Mouse (Mus musculus): ENCODE results near the gene Fam198b.

Fam198b gene

DNA sequence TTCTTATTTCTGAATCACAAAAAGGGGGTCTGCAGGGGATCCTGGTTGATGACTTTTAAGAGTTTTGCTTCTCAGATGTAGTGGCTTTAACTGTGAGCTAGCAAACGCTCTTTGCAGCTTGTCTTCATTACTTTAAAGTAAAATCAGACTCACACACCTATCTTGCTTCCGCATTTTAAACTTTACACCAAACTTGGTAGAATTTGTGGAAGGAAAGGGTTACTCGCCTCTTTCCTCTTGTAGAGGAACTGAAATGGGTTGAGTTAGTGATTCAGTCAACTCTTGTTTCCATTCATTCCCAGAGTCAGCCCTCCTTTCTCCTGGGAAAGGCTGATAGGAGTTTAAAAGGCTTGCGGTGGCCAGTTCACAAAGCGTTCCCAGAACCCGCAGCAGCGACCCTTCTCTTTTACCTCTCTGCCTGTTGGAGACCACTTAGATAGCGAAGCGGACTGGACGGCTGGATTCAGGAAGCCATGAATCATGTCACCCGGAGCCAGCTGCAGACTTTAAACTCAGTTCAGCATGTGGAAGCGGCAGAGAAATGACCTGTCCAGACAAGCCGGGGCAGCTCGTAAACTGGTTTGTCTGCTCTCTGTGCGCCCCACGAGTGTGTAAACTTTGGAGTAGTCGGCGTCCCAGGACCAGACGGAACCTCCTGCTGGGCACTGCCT lies 1.5 kb downstream of the Fam198b start:
- WGBS = 65% methylated on average over 19 of the region's 19 CpGs

DNA sequence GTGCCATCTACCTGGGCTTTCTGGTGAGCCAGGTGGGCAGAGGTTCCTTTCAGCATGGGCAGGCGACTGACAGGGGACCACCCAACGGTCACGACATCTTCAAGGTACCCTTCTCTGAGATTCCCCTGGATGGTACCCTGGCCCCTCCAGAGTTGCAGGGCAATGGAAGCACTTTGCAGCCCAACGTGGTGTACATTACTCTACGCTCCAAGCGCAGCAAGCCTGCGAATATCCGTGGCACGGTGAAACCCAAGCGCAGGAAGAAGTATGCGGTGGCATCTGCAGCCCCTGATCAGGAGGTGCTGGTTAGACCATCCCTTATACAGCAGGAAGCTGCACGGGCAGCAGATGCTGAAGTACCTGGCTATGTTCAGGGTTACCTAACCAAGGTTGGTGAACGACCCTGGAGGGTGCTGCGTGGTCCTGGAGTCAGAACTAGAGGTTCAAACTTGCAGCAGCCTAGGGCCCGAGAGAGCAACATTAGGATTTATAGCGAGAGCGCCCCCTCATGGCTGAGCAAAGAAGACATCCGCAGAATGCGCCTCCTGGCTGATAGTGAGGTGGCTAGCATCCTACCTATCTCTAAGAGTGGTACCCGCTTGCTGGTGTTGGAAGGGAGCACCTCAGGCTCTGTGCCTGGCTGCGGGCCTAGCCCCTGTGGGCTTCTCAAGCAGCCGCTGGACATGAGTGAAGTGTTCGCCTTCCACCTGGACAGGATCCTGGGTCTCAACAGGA lies 2.2 kb downstream of the Fam198b start:
- WGBS = 83% methylated on average over 23 of the region's 23 CpGs

DNA sequence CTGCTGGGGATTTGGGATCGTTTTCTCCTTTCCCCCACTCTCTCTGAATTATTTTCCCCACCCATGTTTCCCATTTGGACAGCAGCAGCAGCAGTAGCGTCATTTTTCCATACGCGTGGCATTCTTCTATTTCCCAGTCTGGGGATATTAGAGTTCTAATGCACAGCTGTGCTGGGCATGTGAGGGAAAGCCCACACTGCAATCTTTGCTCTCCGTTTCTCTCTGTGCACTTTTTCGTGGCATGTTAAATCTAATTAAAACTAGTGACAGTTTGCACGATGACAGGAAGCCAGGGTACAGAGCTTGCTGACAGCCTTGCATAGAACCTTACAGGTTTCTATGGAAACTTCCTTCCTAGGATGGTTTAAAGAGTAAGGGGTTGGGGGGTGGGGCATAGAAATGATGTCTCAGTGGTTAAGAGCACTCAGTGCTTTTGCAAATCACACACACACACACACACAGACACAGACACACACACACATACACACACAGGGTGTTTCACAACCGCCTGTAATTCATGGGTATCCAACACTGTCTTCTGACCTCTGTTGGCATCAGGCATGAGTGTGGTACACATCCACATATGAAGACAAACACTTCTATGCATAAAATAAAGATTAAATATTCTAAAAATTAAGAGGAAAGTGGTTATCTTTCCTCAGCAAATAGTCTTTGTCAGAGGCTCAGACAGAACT lies 3.0 kb downstream of the Fam198b start:
- WGBS = 34% methylated on average over 8 of the region's 8 CpGs

DNA sequence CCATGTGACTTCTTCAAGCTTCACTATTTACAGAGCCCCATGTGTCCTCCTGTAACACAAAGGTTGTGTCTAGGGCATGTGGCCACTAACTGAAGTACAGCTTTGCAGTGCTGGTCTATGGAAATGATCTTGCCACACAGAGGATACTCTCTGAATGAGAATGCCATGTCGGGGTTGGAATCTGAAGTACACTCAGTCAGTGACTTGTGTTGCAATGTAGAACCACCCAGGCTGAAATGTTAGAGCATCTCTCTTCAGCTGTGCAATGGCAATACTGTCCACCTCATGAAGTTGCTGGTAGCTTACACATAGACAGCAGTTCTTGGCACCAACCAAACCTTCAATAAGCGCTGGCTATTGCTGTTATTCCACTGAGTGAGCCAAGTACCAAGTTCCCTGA lies 3.6 kb downstream of the Fam198b start:
- 68% methylated on average over 2 of the region's 2 CpGs for WGBS

DNA sequence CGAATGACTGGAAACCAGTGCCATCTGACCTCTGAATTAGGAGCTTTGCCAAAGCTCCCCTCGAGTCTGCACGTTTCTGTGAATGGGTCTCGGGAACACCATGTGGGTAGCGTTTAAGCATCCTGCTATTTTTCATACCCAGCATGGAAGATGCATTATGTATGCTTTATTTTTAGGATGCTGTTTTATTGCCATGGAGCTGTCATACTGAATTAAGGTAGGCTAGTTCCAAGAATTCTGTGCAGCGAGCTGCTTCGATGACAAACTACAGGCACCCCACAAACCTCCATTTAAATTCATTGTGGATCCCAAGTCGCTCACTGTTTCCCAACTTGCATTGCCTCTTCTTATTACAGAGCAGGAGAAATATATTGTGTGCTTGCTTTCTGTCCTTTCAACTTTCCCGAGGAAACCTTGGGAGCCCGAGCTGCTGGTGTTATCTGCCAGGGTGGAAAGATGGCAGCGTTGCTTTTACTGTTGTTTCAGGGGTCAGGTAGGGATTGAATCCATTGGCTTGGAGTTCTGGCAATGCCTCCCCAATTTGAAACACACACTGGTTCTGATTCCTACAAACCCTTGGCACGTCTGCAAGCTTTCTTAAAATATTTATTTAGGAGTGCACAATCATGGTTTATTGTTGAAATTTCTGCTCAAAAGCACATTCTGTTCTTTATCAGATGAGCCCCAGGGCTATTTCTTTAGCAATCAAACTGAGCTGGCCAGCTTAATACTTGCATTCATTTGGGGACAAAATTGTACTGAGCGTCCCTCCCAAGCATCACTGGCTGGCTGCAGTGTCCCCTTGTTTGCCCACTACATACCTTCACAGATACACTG lies 13.4 kb downstream of the Fam198b start:
- WGBS = 33% methylated on average over 13 of the region's 13 CpGs

DNA sequence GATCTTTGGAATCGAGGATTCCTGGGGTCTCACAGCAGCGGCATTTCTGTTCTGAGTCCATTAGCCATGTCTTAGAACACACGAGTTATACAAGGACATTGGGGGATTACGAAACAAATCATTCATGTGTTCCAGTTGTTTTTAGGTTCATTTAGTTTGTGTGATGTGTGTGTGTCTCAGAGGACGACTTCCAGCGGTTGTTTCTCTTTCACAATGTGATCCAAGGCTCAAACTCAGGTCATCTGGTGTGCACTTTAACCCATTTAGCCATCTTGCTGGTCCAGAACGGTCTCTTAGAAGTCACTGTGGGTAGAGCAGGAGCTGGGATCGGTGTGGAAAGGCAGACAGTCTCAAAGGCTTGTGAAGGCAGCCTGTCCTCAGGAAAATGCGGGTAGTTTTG lies 15.6 kb downstream of the Fam198b start:
- 84% methylated on average over 9 of the region's 9 CpGs for WGBS

DNA sequence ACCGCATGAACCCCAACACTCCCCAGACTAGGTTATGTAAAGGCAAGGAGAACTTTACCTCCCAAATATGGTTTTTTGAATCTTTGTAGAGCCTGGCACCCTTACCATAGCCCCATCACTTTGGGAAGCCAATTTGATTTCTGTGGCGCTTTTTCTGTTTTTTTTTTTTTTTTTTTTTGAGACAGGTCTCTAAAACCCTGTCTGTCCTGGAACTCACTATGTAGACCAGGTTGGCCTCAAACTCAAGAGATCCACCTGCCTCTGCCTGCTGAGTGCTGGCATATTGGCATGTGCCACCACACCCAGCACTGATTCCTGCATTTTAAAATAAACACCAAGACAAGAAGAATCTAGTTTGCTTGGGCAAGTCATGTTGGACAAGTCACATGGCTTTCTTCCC lies 16.2 kb downstream of the Fam198b start:
- WGBS = 93% methylated on average over 2 of the region's 2 CpGs

DNA sequence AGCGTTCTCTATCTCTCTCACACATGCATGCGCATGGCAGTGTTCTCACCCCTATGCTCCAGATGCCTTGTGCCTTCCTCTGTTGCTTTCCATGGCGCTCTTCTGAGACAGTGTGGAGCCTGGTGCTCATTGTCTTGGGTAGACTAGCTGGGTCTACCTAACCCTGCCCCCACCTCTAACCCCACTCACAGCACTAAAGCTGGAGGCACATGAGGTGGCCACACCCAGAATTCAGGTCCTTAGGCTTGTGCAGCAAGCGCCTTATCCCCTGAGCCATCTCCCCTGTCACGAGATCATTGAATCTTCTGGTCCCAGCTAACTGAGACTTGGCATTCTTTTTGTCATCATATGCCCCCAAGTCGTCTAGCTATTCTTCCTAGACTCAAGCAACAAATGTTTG lies 17.0 kb downstream of the Fam198b start:
- 97% methylated on average over 6 of the region's 6 CpGs for WGBS

DNA sequence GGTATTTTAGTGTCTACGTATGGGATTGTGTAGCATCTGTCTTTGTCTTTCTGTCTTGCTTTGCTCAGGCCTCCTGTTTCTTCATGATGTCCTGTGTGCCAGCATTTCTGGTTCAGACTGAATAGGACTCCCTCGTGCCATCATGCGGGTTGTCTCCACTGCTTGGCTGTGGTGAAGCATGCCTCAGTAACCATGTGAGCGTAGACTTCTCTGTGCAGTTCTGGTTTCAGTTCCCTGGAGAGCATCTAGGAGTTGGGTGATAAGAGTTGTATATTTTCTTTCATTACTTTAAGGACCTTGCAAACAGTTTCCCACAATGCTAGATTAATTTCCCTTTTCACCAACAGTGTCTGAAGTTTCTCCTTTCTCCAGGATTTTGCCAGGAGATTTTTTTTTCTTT lies 17.4 kb downstream of the Fam198b start:
- WGBS = 91% methylated on average over 4 of the region's 4 CpGs

DNA sequence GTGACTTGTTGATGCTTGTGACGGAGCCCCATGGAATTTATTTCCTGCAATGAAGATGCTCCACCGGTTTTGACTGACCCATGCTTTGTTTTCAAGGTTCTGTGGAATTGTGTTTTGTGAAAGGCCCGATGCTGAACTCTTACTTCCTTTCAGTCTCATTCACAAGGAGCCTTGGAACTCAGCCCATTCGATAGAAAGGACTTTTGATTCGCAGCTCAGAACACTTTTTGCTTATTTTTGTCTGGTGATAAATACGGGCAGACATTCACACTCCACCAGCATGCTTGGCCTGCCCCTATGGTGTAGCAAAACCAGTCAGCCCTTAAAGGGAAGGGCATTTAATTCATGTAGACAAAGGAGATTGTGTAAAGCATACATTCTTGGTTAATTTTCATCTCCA lies 19.5 kb downstream of the Fam198b start:
- 28% methylated on average over 6 of the region's 6 CpGs for WGBS

DNA sequence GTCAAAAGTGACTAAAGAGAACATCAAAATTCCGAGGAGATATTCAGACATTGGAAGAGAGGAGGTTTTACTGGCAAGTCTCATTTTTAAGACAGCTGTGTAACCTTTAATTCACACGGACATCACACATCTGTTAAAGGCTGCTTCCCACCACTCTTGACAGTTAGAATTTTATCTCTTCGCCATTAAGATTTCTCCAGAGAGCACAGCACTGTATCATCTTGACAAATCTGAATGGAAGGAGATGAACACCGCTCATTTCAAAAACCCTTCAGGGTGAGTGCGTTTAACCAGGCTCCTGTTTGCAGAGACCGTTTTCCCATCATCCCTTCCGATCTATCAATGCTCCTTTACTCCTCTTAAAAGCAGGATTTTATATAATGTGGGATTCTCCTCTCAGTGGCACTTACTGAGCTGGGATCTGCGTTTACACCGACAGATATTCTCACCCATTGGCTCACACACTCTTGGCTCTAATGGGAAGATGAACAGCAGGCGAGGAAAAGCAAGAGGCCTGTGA lies 20.0 kb downstream of the Fam198b start:
- 64% methylated on average over 10 of the region's 10 CpGs for WGBS

DNA sequence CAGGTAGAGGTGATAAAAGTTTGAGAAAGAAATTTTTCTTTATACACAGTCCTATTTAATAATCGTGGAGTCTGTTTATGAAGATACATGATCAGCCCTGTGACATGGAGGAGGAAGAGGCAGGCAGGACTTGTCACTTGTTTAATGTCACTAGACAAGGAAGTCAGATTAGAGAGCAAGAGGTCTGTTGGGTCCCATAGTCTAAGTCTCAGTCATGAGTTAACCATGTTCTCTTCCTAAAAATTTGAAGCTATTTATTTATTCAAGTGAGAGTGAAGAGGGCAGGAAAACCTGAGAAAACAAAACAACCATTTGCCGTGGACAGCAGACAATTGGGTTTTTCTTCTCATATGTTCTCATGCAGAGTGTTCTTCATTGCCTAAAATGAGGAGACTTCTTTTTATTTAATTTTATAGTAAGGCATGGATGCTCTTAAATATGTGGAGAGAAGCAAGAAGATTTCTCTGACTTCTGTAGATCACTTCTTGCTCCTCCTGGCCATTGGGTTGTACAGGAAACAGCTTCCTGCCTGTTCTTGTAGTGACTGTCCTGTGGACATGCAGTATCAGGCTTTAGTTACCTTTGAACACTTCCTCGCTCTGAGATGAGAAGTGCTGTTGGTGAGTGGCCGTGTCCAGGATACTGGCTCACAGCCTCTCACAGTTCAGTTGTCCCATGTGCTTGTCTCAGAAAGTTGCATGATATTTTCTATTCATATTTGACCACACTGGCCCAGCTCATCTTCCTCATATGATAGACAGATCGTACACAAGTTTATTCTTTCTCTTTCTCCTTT lies 22.1 kb downstream of the Fam198b start:
- WGBS = 80% methylated on average over 5 of the region's 5 CpGs

DNA sequence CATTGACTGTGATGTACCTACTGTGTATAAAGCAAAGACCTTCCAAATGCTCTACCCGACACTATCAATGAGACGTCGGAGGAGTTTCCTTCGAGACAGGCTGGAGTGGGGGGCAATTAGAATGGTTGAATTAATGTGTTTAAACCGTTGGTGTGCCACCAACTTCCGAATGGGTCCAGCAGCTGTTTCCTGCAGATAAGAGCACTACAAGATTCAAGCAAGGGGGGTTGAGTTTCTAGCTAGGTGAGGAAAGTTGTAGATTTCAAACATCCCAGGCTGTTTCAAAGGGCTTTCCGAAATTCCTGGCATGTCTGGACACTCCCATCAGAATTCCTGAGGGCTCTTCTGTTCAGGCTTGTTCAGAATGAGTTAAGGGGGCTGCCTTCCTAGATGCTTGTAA lies 22.9 kb downstream of the Fam198b start:
- 72% methylated on average over 7 of the region's 7 CpGs for WGBS

DNA sequence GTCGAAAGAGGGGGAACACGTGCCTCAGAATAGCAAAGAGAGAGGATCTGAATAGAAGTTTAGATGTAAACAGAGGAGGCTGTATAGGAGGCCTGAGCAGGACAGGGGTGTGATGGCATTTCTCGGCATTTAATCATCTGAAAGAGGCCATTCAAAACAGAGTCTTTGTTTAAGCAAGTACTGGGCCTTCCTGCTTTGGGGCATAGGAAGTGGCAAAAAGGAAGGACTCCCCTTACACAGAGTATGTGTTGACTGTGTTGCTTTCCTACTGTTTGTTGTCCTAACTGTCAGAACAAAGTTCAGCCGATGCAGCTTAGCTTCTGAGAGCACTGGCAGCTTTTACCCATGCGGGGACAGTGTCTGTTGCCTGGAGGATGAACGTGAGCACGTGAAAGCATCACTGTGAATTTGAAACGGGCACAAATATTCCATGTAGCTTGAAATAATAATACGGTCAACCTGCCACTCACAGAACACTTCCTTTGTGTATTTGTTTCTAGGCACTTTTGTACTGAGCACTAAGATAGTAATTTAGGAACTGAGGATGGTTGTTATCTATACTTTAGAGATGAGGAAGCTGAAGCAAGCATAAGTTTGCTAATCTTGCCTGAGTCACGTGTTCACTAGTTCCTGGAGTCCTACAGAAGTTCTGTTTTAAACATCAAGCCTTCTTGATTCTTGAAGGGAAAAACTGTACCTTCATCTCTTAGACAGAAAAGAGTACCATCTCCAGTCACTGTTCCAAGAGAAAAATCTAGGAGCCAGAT lies 26.2 kb downstream of the Fam198b start:
- WGBS = 55% methylated on average over 10 of the region's 10 CpGs

DNA sequence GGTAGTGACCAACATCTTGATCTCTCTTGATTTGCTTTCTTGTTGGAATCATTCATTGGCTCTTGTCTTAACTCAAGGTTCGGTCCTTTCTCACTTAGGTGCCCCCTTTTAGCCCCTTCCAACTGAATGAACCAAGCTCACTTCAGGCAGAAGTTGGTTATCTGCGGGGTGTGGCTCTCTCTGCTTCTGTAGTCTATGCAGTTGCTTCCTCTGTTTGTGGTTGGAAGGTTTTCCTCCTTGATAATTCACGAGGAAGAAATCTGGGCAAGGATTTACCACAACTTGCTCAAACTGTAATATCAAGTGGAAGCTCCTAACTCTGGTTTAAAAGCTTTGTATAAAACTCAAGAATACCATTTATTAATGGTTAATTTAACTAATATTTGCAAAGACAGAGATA lies 26.8 kb downstream of the Fam198b start:
- WGBS = 79% methylated on average over 3 of the region's 3 CpGs

DNA sequence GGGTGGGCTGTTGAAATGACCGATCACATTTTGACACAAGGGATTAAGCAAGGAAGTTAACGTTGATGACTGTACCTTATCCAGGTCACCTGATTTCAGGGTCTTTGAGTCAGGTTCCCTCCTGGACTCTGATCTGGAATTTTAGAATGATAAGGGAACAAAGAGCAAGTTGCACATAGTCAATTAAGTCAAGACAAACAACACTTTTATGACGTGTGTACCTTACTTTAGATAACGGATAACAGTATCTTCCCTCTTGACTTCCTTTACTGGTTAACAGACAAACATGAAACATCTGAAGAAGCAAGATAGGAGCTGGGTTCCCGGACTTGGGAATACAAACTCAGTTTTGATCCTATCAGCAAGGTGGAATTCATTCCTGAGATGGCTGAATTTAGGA lies 29.7 kb downstream of the Fam198b start:
- WGBS = 92% methylated on average over 5 of the region's 5 CpGs

DNA sequence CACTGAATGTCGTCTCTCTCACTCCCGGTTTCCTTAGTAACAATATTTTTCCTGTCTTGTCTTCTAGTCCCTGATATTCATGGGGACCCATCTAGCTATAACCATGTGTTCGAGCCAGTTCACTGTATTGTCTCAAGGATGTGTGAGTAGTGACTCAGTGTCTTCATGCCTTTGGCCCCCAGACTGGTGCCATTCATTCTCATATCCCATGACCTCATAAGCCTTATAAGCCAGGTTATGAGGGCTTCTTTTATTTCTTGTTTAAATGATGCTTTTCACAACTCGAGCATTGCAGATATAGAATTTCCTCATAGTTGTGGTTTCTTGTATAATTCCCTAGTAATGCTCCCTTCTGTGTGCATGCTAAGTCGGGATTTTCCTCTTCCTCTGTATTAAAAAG lies 31.9 kb downstream of the Fam198b start:
- 74% methylated on average over 5 of the region's 5 CpGs for WGBS

DNA sequence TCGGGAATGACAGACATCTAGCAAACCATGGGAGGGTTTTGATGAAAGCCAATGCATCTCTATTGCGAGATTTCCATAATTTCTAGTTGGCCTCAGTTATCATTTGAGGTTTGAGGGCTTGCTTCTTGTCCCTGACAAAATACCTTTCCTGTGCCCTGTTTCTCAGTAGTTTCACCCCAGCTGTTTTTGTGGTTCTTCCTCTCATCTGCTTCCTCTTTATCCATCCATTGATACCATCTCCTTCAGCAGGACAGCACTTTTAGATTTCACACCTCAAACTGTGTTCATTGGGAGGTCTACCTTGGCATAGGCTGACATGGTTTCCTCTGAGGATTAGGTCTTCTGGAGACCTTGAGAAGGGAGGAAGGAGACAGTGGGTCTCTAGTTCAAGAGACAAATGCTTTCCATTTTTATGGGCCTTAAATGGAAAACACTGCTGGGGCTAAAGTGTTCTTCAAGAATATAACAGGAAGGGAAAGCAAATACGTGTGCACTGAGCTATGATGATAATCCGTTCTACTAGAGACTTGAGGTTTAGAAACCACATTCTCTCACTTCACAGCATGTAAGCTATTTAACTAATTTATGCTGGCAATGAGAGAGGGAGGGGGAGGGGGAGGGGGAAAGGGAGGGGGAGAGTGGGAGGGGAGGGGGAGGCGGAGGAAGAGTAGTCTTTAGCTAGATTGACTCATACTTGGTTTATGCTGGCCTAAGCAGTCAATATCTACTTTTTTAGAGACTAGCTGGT lies 41.8 kb downstream of the Fam198b start:
- WGBS = 80% methylated on average over 5 of the region's 5 CpGs

DNA sequence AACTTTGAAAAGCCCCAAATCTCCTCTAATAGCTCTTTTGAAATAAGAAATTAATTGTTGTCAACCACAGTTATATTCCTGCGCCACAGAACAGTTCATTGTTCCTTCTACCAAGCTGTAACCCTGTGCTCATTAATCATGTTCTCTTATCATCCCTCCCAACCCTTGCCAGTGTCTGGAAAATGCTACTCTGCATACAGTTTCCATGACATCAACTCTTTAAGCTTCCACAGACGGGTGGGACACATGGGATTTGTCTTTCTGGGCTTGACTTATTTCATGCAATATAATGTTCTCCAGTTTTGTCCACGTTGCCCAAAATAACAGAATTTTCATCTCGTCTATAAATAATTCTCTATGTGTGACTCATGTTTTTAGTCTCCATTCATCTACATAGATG lies 42.7 kb downstream of the Fam198b start:
- 59% methylated on average over 4 of the region's 4 CpGs for WGBS

DNA sequence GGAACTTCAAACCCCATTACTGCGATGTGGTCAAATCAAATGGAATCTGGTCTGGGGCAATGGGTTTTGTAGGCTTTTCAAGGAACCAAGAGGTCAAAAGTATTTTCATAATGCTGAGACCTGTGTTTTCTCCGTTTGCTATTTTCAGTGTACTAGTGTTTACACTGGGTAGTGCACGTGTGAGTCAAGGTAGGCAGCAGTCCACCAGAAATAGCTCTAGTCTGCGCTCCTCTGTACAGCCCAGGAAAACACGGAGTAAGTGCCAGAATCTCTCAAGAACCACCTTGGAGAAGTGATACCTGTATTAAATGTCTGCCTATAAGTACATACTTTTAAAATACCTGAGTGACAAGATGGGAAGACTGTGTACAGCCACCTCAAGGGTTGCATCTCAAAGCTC lies 44.1 kb downstream of the Fam198b start:
- 67% methylated on average over 5 of the region's 5 CpGs for WGBS

Measured in cerebral cortex, adult 2 months (tissue).